Mouse (Mus musculus) urinary bladder, postnatal 36 days (tissue): Measurements from ENCODE around the gene Eml2.
A peak's percentile ranks its signal among the peaks of the same experiment; 100 is the strongest.

Experiments
- DNase-seq, 2 experiments: peaks; one replicate each; pipeline ENCODE4 v3.0.0; 2022; ENCODE audit warnings: low spot score in 2 of 2, mixed read lengths in 1 of 2

Eml2 gene

DNA sequence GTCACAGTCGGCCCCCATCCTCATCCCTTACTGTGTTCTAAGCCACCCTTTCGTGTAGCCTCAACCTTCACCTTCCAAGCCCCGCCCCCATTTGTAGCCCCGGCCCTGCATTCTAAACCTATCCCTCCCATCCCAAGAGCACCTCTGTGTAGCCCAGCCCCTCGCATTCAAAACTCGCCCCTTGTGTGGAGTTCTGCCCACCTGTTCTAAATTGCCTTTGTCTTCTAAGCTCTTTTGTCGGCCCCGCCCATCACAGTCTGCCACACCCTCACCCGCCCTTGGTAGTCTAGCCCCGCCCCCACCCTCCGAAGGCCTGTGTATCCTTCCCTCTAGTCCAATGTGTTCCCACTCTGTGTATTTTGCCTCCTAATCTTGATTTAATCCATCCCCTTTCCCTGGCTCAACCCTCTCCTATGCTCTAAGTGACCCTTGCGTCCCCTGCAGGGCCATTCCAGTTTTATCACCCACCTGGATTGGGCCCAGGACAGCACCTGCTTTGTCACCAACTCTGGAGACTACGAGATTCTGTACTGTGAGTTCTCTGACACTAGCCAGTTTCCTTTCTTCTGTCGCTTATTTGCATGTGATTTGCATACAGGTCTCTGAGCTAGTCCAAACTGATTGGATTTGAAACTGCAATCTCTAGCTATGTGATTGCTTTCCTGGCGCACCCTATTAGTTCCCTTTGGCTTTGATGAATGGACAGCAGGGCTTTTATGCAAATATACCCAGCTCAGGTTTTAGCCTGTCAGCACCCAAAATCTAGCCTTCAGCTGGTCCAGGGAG lies 26.0 kb downstream of the Eml2 start:
- DNase-seq = no peak

DNA sequence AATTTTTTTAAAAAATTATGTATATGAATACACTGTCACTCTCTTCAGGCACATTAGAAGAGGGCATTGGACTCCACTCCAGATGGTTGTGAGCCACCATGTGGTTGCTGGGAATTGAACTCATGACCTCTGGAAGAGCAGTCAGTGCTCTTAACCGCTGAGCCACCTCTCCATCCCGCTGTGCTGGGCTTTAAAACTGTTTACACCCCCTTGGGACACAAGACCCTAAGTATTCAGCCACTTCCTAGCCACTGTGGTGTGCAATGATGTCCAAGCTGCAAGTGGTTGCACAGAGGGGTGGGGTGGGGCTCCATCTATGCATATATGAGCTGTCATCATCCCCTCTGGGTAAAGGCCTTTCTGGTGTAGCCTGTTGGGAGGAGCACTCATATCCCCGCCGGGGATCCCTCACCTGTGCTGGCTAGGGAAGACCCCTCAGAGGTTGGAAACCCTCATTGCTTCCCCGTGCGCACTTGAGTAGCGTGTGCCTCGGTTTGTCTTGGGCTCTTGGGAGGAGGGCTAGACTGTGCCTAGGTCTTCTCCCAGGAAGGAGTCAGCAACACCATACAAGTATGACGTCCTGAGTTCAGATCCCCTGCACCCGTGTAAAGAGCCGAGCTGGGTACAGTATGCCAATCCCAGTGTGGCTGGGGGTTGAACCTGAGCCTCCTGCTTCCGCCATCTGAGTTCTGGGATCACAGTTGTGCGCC lies 32.1 kb downstream of the Eml2 start:
- DNase-seq = no peak

DNA sequence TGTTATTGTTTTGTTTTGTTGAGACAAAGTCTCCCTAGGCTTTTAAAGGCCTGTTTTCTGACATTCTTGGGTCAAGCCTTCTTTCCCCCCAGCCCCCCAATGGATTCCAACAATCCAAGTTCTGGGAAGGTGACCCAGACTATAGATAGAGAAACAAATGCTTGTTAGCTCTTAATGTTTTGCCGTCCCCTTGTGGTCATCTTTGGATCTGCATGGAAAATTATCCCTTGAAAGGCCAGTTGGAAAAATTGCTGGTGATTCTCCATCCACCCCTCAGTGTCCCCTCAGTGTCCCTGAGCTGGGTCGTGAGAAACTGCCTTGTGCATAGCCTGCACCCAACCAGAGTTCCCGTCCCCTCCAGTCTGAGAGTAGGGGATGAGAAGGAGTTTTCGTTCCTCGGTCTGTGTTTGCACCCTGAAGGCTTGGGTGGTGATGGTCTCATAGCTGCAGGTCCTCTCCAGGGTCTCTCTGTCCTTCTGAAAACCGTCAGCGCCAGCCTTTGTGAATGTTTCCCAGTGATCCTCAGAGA lies 32.8 kb downstream of the Eml2 start:
- DNase-seq = no peak

DNA sequence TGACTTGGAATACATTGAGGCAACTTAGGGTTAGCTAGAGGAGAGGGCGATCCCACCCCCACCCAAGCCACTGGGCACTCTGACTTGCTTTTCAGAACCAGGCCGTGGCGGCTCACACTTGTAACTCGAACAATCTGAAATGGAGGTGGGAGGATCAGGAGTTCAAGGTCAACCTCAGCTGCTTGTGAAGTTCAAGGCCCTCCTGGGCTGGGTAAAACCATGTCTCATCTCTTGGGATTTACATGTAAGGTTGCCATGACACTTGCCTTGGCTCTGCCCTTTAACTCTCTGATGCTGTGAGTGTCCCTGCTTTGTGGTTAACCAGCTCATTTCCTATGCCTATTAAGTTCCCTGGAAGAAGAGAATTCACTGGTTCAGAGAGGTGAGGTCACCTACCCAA lies 33.3 kb downstream of the Eml2 start:
- DNase-seq = no peak

DNA sequence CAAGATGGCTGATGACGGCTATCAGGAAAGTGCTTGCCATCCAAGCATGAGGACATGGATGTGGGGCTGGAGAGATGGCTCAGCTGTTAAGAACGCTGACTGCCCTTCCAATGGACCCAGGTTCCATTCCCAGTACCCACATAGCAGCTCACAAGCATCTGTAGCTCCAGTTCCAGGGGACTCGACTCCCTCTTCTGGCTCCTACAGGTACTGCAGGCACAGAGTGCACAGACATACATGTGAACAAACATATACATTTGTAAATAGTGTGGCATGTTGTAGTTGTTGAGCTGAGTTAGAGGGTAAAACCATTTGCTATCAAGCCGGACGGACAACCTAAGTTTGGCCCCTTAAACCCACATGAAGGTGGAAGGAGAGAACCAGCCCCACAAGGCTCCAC lies 33.8 kb downstream of the Eml2 start:
- no peak for DNase-seq

DNA sequence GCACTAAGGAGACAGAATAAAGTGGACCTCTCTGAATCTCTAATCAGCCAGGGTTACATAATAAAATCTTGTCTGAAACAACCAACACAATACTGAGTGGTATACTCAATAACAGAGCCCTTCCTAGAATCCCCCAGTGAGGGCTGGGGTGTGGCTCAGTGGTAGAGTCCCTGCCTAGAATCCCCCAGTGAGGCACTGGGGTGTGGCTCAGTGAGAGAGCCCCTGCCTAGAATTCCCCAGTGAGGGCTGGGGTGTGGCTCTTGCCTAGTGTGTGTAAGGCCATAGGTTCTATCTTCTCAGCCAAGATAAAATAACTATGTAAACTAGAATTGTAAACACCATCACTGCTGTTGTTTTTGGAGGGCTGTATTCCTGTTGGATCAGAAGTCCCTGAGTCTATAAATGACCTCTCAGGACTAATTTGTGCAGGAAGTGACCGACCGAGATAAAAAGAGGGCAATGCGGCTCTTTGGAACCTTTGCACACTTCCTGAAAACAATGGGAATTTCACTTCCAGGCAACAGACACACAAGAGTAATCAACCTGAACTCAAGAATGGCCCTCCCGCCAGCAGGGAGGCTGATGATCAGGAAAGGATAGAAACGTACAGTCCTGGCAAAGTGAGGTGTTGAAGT lies 34.9 kb downstream of the Eml2 start:
- DNase-seq = no peak

DNA sequence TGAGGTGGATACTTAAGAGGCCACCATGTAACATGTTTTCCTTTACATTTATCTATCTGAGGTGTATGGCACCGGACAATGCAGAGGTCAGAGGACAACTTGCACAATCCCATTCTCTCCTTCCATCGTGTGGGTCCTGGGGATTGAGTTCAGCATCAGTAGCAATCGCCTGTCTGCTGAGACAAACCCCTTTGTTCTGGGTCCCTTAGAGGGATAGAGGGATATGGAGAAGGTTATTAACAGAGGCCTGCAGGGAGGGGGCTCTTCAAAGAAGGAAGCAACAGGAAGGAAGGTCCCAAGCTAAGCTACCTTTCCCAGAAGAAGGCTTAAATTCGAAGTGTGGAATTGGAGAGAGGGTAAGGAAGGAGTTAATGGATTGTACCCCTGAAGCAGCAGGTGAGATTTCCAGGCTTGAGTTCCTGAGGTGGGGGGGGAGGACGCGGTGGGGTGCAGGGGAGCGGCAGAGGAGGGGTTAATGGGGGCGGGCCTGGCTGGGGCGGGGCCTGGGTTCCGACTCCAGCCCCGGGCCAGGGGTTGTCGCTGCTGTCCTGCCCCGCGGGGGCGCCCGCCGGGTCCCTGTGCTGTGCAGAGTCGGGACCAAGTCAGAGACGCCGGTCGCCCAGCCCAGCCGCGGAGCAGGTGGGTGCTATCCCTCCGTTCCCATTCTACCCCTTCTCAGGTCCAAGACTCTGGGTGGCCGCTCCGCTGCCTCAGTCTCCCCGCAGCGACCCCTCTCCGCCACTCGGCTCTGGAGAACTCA lies 36.0 kb downstream of the Eml2 start, which contains the start of gene Gpr4:
TSS of gene Gpr4 (plus strand) at position 543 of the 760 bp plus-strand sequence.
- no peak for DNase-seq

DNA sequence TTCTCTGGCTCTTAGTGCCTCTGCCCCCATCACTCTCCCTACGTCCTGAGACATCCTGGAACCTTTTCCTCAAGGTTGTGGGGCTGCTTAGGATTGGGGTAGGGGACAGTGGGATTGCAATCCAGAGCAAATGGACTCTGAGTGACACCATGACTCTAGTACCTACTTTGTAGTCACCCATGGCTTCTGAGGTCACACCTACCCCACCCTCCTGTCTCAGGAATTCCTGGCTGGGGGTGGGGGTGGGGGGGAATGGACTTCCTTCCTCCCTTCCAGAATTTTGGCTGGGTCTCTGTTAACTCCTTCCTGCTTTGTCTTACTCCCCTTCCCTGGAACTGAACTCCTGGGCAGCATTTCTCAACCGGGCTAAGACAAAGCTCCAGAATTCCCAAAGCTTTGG lies 37.2 kb downstream of the Eml2 start:
- no peak for DNase-seq

DNA sequence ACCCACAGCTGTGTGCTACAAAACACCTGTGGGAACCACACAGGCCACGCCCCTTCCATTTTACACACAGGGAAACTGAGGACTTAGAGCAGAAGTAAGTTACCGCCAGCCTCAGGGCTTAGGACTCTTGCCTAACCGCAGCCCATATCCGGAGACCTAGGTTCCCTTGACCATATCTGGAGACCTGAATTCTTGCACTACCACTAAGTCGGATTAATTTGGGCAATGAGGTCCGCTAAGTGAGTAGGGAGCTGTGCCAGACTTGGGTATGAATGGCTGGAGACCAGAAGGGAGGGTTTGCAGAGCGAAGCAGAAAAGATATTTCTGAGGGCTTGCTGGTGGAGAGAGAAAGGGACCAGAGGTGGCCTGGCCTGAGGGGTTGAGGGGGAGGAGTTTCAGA lies 38.1 kb downstream of the Eml2 start:
- no peak for DNase-seq

DNA sequence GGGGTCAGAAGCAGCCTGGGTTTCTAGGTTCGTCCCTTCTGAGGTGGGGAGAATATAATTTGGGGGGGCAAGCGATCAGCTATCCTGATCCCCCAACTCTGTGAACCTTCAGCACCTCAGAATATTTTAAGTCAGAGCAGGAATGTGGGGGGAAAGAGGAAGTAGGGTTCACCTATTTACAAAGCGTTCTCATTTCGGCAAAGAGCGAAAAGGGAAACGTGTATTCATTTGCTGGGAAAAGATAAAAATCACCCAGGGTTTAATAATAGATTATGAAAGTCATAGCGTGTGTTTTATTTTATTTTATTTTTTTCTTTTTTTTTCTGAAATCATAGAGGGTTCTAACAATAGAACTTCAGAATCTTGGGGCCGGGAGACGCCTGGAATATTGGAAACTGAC lies 38.7 kb downstream of the Eml2 start:
- no peak for DNase-seq

DNA sequence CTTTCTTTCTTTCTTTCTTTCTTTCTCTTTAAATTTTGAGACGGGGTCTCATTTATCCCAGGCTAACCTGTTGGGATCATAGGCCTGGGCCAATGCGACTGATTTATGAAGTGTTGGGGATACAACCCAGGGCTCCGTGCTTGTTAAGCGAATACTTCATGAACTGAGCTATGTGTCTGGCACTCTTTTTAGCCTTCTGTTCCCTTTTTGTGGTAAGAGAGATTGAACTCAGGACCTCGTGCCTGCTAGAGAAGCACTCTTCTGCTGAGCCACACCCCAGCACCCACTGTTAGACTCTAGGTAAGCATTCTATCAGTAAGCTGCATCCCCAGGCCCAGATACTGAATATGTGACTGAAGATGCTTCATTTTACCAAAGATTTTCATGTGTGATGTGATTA lies 41.3 kb downstream of the Eml2 start:
- no peak for DNase-seq

DNA sequence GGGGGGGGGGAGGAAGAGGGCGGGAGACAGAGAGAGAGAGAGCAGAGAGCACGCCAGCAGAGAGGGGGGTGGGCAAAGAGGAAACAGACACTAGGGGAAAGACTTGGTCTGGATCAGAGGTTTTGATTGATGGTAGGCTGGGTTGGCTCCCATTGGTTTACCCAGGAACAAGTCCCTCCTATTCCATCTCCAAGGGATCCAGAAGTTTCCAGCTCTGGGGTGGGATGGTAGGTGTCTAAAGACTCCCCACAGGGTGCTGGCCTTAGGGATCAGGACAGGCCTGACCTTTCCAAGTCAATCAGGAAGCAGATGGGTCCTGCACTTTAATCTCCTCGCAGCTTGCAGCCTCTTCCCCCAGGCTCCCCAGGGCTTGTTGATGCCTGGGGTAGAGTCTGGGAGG lies 41.7 kb downstream of the Eml2 start:
- no peak for DNase-seq

DNA sequence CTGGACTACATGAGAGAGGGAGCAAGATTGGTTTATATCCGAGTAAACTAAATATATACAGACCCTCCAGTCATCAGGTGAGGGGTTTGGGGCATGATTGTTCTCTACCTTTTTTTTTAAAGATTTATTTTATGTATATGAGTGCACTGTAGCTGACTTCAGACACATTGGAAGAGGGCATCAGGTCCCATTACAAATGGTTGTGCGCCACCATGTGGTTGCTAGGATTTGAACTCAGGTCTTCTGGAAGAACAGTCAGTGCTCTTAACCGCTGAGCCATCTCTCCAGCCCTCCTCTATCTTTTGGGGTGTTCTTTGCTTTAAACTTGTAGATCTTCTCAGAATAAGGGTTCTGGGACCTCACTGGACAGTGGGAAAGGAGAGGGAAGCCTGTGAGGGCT lies 43.8 kb downstream of the Eml2 start:
- no peak for DNase-seq

DNA sequence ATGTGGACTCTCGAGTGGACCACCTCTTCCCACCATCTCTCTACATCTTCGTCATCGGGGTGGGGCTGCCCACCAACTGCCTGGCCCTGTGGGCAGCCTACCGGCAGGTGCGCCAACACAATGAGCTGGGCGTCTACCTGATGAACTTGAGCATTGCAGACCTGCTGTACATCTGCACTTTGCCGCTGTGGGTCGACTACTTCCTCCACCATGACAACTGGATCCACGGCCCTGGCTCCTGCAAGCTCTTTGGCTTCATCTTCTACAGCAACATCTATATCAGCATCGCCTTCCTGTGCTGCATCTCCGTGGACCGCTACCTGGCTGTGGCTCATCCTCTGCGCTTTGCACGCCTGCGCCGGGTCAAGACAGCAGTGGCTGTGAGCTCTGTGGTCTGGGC lies 46.0 kb downstream of the Eml2 start:
- no peak for DNase-seq

DNA sequence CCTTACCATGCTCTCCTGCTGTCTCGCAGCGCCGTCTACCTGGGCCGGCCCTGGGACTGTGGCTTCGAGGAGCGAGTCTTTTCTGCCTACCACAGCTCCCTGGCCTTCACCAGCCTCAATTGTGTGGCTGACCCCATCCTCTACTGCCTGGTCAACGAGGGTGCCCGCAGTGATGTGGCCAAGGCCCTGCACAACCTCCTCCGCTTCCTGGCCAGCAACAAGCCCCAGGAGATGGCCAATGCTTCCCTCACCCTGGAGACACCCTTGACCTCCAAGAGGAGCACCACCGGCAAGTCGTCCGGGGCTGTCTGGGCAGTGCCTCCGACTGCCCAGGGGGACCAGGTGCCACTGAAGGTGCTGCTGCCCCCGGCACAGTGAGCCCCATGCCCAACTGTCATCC lies 46.7 kb downstream of the Eml2 start:
- DNase-seq = no peak

DNA sequence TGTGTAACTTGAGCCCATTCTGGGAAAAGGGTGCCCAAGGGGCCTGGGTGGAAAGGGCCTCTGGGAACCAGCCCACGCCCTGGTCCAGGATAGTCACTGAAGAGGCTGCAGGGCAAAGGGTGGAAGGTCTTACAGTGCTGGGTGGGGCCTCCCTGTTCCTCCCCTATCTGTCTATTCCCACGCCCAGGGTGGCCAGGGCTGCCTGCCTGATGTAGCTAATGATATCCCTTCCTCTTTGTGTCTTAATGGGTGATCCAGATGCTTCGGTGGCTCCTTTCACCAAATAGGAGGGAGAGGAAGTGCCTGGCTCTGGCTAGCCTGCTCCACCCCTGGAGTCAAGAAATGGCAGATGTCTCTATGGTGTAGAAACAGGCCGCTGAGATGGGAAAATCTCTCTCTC lies 48.7 kb downstream of the Eml2 start:
- DNase-seq = no peak

DNA sequence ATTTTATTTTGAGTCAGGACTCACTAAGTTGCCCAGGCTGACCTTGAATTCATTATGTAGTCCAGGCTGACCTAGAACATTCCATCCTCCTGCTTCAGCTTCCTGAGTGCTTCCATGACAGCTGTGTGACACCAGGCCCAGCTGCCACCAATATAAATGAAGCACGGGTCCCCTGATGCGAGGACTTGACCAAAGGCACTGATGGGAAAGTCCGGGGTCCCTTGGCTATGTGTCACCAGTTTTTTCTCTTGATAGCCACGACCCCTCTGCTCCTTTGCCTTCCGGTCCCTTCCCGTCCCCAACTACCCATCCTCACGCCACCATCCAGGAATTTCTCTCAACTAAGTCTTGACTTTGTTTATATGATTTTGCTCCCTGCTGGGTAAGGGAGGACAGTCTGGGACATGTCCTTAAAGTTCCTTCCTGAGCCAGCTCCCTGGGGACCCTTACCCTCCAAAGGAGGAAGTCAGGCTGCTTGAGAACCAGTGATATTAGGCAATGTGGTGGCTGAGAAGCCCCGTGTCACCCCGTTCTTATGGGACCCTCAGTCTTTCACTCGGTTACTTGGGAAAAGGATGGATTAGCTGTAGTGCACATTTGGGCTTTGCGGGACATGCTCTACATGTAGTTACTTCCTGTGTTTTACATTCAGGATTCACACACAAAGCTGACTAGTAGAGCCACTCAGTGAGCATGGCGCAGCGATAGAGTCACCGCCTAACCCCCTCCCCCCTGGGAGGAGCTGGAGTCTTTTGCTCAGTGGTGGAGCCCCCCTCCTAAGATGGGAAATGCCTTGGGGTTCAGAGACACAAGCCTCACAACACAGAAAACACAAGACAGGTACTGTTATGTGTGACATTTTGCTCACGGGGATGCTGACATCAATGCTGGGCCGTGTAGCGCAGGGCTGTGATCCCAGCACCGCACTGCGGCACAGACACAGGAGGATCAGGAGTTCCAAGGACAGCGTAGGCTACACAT lies 50.9 kb downstream of the Eml2 start:
- peak; percentile 13 to 28 for DNase-seq

DNA sequence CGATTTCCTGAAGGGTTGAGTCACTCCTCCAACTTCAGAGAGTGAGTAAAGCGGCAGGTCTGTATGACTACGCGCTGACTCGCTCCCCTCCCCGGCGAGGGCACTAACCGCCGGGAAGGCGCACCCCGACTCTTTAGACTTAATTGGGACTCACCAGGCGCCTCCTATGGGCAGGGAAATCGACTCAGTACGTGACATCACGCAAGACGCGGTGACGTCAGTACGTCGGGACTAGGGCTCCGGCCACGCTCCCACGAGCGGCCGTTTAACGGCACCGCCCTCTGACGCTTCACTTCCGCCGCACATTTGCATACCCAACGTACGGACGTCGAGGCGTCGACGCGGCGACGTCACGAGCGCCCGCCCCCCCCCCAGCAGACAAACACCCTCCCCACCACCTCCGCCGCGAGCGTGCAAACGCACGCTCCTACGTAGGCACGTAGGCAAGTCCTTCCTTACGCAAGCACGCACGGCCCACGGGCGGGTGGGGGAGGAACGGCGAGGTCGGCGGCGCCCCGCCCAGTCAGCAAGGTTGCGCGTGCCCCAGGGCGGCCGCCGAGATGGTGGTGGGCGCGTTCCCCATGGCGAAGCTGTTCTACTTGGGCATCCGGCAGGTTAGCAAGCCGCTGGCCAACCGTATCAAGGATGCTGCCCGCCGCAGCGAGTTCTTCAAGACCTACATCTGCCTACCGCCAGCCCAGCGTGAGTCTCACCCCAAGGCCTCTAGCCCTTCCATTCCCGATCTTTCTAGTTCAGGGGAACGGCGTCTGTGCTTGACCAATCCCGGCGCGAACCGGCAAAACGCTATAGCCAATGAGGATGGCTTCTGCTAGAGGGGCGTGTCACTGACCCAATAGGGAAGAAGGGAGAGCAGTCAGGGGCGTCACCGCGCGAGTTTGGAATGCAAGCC lies 51.9 kb downstream of the Eml2 start, which contains the start of gene Opa3:
TSS of gene Opa3 (plus strand) at position 452 of the 910 bp plus-strand sequence.
- DNase-seq = peak; percentile 99

DNA sequence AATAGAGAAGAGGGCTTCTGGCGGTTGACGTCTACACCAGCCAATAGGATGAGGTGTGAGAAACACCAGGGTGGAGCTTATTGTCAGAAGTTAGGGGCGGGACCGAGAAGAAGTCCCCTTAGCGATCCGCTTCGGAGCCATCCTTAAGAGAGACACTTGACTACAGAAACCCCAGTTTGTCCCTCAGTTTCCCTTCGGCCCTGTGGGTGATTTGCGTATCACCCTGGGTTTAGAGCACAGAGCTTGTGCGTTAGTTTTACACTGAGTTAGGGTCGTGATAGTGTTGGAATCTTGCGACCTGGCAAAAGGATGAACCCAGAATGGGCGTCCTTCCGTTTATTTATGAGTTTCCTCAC lies 52.5 kb downstream of the Eml2 start:
- DNase-seq = no peak

DNA sequence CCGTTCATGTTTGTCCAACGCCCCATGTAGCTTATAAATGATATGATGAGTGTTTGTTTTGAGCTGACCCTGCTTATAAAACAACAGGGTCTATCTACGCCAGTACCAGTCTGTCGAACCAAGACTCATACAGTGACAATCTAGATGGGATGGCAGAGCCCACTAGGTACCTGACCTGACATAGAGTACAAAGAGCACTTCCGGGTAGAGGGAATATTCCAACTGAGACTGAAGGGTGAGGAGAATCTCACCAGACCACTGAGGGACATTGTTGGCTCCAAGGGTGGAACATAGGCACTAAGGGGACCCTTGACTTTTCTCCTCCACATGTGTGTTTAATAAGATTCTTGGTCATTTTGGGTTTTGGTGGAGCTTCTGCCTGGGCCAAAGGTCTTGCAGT lies 53.2 kb downstream of the Eml2 start:
- DNase-seq = no peak
